Mouse (Mus musculus) kidney, adult 18-20 months (tissue): ENCODE data around the gene Gm21994.
A peak's percentile ranks its signal among the peaks of the same experiment; 100 is the strongest.
"Not testable (repeated sequence)": the region's sequence is repeated elsewhere in the genome, so short reads cannot be mapped to it uniquely, and the experiment has no call there.

Experiments used
- DNase-seq: peaks from one replicate; pipeline ENCODE4 v3.0.0; 2021

The Gm21994 gene

DNA sequence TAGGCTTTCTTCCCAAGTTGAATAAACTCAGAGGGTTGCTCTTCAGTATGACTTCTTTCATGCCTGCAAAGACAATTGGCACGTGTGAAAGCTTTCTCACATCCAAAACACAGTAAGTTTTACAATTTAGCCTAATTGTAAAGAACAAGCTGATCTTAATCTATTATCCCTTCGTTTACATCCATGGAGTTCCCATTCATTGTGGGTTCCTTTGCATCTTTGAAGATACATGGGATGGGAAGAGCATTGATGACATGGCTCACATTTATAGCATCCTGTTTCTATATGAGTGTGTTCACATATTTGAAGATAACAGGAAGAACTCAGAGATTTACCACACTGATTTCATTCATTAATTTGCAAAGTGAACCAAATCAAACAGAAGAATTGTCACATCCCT is at the start of gene Gm21994:
Gene Gm21994, minus strand, starts transcription at position 101 of the 400 bp plus-strand sequence.
- DNase-seq = not testable (repeated sequence)

DNA sequence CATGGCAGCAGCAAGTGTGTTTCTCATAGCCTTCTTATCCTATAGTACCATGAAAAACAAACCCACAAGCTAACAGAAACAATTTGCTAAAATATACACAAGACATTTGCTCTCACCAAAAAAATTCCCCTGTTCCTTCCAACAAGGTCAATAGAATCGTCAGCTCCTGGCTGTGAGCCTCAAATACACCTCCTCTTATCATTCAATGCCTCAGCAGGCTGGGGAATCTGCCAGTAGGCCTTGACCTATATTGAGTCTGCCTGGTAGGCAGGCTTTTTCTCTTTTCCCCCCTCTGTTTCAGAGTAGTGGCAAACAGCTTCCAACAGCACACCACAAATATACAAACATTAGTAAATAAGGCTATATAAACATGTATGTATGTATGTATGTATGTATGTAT is 43.7 kb upstream of the Gm21994 start:
- no peak for DNase-seq

DNA sequence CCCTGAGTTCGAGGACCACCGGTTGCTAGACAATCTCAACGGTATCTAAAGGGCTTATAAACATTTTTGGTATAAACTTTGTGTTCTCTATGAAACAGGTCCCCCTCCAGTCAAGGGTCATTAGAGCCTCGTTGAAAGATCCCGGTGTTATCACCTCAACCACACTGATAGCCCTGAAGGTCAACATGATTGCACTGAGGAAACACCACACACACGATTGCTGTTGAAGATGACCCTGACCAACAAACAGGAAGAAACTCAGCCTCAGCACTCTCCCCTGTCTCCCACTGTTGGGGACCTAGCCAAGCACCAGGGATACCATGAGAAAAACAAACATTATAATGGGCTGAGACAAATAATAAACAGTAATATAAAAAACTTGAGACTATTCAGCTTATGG is 38.3 kb upstream of the Gm21994 start:
- DNase-seq = no peak

DNA sequence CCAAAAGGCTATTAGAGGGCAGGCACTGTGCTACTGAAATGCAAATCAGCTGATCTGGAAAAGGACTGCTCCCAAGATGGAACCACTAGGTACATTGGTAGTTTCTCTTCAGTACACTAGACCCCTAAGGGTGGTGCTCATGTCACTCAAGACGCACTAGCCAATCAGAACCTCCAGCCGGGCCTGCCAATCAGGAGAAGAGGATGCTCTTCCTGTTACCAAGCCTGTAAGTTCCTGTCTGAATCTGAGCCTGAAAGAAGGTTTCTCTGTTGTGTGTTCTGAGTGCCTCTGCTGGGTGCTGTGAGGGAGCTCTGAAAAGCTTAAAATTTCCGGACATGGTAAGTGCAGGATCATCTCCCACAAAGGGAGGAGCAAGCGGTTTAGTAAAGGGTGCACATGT is 1.9 kb upstream of the Gm21994 start, which contains the start of gene Gm14124:
Gene Gm14124, plus strand, starts transcription at position 227 of the 400 bp plus-strand sequence.
- DNase-seq = not testable (repeated sequence)

DNA sequence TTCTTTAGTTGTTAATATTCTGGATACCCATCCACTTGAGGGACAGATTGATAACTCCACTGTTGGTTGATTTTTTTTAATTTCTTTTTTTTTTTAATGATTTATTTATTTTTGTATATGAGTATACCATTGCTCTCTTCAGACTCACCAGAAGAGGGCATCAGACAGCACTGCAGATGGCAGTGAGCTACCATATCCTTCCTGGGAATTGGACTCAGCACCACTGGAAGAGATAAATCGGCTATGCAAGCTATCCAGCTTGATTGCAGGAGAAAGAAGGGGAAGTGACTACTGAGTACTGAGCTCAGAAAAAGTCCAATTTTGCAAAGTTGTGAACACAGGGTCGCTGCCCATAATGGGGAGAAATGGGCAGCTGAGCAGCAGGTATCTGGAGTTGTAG is 1.5 kb upstream of the Gm21994 start:
- not testable (repeated sequence) for DNase-seq

DNA sequence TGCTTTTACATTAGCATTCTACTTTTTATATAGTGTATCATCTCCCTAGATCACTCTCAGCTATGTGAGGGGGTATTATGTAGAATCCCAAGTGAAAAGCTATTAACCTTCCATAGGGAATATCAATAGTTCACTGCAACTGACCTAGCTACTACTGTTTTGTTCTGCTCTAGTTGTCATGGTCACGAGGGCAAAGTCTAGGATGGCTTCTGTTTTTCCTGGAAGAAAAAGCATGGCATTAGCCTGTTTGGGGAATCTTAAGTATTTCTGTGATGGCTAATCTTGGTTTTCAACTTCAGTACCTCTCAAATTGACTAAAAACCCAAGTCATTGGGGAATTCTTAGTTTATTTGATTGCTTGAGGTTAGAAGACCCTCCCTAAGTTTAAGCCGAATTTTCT is 12.2 kb downstream of the Gm21994 start:
- no peak for DNase-seq

DNA sequence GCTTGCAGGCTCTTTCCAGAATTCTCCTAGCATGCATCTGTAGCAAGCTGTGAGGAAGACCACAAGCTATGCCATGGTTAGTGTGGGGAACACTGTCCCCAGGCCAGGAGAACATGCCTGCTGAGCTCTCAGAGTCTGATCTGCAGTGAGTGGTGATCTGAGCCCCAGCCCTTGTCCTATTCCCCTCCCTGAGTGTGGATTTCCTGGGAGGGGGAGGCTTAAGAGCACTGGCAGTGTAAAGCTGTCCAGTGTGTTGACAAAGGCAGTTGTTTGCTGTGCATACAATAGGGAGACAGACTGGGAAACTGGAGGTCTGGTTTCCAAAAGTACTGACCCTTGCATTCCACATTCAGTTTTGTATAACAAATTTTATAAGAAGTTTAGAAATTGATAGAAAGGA is 32.1 kb downstream of the Gm21994 start:
- not testable (repeated sequence) for DNase-seq

DNA sequence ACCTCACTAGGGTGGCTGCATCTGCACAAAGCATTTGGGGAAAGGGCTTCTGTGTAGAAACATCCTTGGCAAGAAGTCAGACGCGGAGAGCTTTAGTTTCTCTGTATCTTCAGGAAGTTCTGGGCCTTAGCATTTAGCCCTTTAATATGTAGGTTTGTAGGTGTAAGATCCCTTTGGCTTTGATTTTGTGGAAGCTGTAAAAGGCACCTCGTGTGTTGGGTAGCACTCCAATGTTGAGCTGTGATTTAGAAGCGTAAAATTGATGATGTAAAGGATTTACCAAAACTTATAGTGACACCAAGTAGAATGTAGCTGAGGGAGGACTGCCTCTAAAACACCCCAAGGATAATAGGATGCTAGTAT is 37.0 kb downstream of the Gm21994 start:
- DNase-seq = not testable (repeated sequence)

DNA sequence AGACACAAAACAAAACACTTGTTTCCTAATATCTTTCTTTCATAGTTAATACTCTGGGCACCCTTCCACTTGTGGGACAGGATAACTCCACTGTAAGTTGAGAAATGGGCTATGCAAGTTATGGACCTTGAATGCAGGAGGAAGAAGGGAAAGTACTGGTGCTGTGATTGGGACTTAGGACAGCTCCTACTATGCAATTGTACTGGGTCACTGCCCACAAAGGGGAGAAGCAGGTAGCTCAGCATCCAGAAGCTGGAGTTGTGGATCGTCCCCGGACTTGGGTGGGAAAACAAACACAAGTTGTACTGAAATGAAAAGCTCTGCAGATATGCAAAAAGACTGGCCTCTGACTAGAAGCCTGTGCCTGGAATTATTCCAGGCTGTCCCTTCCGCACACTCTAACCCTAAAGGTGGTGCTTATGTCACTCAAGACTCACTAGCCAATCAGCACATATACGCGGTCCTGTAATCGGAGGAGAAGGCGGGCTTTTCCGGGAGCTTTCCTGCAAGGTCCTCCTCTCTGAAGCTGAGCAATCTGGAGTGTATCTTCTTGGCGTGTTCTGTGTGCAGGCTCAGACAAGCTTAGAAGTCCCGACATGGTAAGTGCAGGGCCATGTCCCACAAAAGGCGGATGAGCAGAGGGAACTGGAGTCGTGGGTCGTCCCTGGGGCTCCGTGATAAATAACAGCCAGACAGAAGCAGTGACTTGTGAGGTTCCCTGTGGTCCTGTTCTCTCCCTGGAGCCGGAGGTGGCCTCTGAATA is 37.6 kb downstream of the Gm21994 start, which contains the start of gene Zfp937:
Gene Zfp937, plus strand, starts transcription at position 474 of the 763 bp plus-strand sequence.
- peak; percentile 83 for DNase-seq
